Mouse (Mus musculus): ENCODE results near the gene Ppp4r4. TPM values are rescaled to one million over a fixed set of nuclear protein-coding genes. Genes with fewer than 3 reads are reported as not detected.

The Ppp4r4 gene
- polyA plus RNA-seq, 1 experiment from 2014 or later: 4.1 TPM

DNA sequence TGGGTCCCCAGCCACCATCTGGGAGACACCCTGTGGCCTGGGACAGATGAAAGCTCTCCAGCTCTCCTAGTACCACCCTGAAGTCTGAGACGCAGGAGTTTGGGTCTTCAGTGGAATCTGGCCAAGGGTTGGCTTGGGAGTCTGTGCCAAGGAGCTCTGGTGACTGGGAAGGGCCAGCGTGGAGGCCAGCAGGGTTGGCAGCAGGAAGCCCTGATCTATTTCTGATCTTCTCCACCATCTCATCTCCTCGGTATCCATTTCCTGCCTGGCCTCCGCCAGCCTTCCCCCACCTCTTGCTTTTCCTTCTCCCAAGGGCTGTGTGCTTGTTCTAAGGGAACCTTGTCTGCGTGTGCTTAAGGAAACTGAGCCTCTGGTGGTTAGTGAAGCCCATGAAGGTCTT lies 33.3 kb upstream of the Ppp4r4 start:
- Histone ChIP-seq H3K27ac (ENCODE audit: low read depth, low read length) (no peak overlapping the region), H3K9me3 (ENCODE audit: control insufficient read depth, low read length) (no peaks in the 10 kb centered on the region), H3K4me2 (ENCODE audit: low read length) (no peak overlapping the region), H3K4me1 (ENCODE audit: control insufficient read depth, insufficient read depth, low read depth, low read length) (no peaks in the 10 kb centered on the region), H3K4me3 (ENCODE audit: low read length) (no peak overlapping the region), H3K36me3 (ENCODE audit: control insufficient read depth, insufficient read depth, low read length) (no peaks in the 10 kb centered on the region), H3K9ac (ENCODE audit: low read depth, low read length) (no peak overlapping the region), H3K27me3 (replicated peaks; ENCODE audit: control insufficient read depth, insufficient read depth, low read length) (no peaks in the 10 kb centered on the region)
- WGBS: 70% methylated on average over 5 of the region's 5 CpGs
- no peak for ATAC-seq

DNA sequence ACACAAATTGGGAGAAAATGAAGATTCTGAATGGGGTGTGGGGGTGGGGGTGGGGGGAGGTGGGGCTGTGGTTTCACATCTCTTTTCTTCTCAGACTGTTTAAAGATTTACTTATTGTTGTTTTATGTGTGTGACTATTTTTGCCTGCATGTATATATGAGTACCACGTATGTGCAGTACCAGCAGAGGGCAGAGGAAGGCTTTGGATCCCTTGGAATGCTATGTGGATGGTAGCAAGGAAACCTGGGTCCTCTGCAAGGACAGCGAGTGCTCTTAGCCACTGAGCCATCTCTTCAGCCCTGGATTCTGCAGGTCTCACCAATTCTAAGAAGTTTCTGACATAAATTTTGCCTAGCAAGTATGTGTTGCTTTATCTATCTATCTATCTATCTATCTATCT lies 32.8 kb upstream of the Ppp4r4 start:
- WGBS: 79% methylated on average over 2 of the region's 2 CpGs
- ATAC-seq: no peak
- Histone ChIP-seq H3K9ac (ENCODE audit: low read depth, low read length) (no peak overlapping the region), H3K4me3 (ENCODE audit: low read length) (no peak overlapping the region), H3K9me3 (ENCODE audit: control insufficient read depth, low read length) (no peaks in the 10 kb centered on the region), H3K4me1 (ENCODE audit: control insufficient read depth, insufficient read depth, low read depth, low read length) (no peaks in the 10 kb centered on the region), H3K36me3 (ENCODE audit: control insufficient read depth, insufficient read depth, low read length) (no peaks in the 10 kb centered on the region), H3K27ac (ENCODE audit: low read depth, low read length) (no peak overlapping the region), H3K4me2 (ENCODE audit: low read length) (no peak overlapping the region), H3K27me3 (replicated peaks; ENCODE audit: control insufficient read depth, insufficient read depth, low read length) (no peaks in the 10 kb centered on the region)

DNA sequence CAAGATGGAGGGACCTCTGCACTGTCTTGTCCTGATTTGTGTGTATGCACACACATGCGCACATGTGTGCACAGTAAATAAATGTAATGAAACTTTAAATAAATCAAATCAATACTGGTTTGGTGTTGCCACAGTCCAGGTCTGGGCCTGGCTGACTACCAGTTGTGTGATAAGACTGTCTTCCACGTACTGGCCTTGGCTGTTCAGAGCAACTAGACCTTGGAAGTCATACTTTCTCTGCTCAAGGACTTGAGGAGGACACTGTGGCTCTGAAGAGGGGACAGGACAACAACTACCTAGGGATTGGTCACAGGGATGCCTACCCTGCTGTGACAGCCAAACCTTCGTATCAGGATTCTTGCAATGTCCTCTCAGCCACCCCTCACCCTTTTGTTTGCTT lies 28.8 kb upstream of the Ppp4r4 start:
- H3K4me3 ChIP-seq (ENCODE audit: low read length): no peak overlapping the region
- no peaks in the 10 kb centered on the region for H3K36me3 ChIP-seq (ENCODE audit: control insufficient read depth, insufficient read depth, low read length)
- no peak for ATAC-seq
- H3K27me3 ChIP-seq (replicated peaks; ENCODE audit: control insufficient read depth, insufficient read depth, low read length): no peaks in the 10 kb centered on the region
- no peaks in the 10 kb centered on the region for H3K4me1 ChIP-seq (ENCODE audit: control insufficient read depth, insufficient read depth, low read depth, low read length)
- WGBS: 73% methylated on average over 3 of the region's 3 CpGs
- no peak overlapping the region for H3K9ac ChIP-seq (ENCODE audit: low read depth, low read length)
- no peak overlapping the region for H3K4me2 ChIP-seq (ENCODE audit: low read length)
- no peak overlapping the region for H3K27ac ChIP-seq (ENCODE audit: low read depth, low read length)
- no peaks in the 10 kb centered on the region for H3K9me3 ChIP-seq (ENCODE audit: control insufficient read depth, low read length)

DNA sequence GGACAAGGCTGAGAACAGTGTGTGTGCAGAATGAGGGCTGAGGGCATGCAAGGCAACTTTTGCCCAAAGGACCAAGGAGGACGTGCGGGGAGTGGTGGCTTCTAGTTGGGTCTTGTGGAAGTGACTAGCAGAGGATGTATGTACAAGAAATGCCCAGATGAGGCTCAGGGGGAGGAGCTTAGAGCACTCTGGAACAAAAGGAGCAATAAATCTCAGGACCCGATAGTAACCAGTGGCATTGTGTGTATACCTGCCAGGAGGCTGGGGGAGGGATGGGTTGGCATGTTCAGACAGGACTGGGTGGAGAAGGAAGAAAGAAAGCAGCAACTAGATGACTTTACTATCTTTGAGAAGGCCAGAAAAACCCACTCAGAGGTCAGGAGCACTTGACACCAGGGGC lies 27.7 kb upstream of the Ppp4r4 start:
- Histone ChIP-seq H3K4me3 (ENCODE audit: low read length) (no peak overlapping the region), H3K9me3 (ENCODE audit: control insufficient read depth, low read length) (no peaks in the 10 kb centered on the region), H3K36me3 (ENCODE audit: control insufficient read depth, insufficient read depth, low read length) (no peaks in the 10 kb centered on the region), H3K4me2 (ENCODE audit: low read length) (no peak overlapping the region), H3K27me3 (replicated peaks; ENCODE audit: control insufficient read depth, insufficient read depth, low read length) (no peaks in the 10 kb centered on the region), H3K27ac (ENCODE audit: low read depth, low read length) (no peak overlapping the region), H3K4me1 (ENCODE audit: control insufficient read depth, insufficient read depth, low read depth, low read length) (no peaks in the 10 kb centered on the region), H3K9ac (ENCODE audit: low read depth, low read length) (no peak overlapping the region)
- 83% methylated on average over 3 of the region's 3 CpGs for WGBS
- no peak for ATAC-seq

DNA sequence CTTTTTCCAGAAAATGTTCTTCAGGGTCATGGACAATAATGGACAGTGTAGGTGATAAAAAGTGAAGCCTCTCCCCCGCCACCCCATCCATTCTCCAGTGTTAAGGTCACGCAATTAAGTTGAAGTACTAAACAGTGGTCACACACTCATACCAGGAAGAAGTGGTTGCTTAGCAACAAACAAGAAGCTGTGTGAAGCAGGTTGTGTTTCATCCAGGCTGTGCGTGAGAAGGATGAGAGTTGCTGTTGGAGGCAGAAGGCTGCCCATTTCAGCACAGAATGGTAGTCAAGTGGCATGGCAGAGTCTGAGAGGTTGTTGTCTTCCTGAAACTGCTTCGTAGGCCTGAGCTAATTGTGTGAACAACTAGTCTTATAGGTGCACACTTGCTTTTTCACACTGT lies 23.7 kb upstream of the Ppp4r4 start:
- Histone ChIP-seq H3K36me3 (ENCODE audit: control insufficient read depth, insufficient read depth, low read length) (no peaks in the 10 kb centered on the region), H3K4me1 (ENCODE audit: control insufficient read depth, insufficient read depth, low read depth, low read length) (no peaks in the 10 kb centered on the region), H3K27me3 (replicated peaks; ENCODE audit: control insufficient read depth, insufficient read depth, low read length) (no peaks in the 10 kb centered on the region), H3K4me3 (ENCODE audit: low read length) (no peak overlapping the region), H3K4me2 (ENCODE audit: low read length) (no peak overlapping the region), H3K9ac (ENCODE audit: low read depth, low read length) (no peak overlapping the region), H3K27ac (ENCODE audit: low read depth, low read length) (no peak overlapping the region), H3K9me3 (ENCODE audit: control insufficient read depth, low read length) (no peaks in the 10 kb centered on the region)
- ATAC-seq: no peak; the same call in 1 of the 2 replicates
- WGBS: 53% methylated on average over 4 of the region's 4 CpGs

DNA sequence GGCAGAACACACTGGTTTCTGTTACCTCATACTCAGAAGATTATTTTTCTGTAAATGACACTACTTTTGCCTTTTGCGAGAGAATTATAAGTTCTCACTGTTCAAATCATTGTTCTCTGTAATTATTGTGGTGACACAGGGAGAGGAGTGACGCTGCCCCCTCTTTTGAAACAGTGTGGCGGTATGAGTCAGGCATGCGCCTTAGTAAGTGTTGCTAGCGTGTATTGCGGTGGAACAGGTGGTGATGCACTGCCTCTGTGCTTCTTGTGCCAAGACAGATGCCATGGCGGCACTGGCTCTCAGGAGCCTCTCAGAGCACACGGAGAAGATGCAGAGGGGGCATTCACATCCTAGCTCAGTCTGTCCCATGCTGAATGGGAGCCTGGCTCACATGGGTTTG lies 22.2 kb upstream of the Ppp4r4 start:
- Histone ChIP-seq H3K9ac (ENCODE audit: low read depth, low read length) (no peak overlapping the region), H3K4me1 (ENCODE audit: control insufficient read depth, insufficient read depth, low read depth, low read length) (no peaks in the 10 kb centered on the region; the same call in 1 of the 2 replicates), H3K4me3 (ENCODE audit: low read length) (no peak overlapping the region), H3K9me3 (ENCODE audit: control insufficient read depth, low read length) (no peaks in the 10 kb centered on the region), H3K27me3 (replicated peaks; ENCODE audit: control insufficient read depth, insufficient read depth, low read length) (no peaks in the 10 kb centered on the region), H3K36me3 (ENCODE audit: control insufficient read depth, insufficient read depth, low read length) (no peaks in the 10 kb centered on the region), H3K27ac (ENCODE audit: low read depth, low read length) (no peak overlapping the region), H3K4me2 (ENCODE audit: low read length) (no peak overlapping the region)
- ATAC-seq: no peak
- WGBS: 86% methylated on average over 8 of the region's 8 CpGs

DNA sequence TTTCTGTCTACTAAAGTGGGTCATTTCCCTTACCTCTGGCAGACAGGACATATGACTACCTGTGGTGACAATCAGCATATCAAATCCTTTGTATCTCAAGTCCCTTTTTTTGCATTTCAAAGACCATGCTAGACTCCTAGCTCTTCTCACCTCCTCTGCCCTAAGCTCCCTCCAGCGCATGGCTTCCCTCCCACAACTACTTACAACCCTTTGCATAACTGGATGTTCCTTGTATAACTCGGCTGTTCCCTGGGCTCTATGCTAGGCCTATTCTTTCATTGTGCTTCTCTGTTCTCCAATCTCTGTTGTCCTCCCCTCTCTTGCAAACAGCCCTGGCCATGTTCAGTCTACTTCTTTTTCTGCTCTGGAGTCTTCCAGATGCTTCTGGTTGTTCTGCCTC lies 20.5 kb upstream of the Ppp4r4 start:
- Histone ChIP-seq H3K9ac (ENCODE audit: low read depth, low read length) (no peak overlapping the region), H3K27ac (ENCODE audit: low read depth, low read length) (no peak overlapping the region), H3K27me3 (replicated peaks; ENCODE audit: control insufficient read depth, insufficient read depth, low read length) (no peaks in the 10 kb centered on the region), H3K4me1 (ENCODE audit: control insufficient read depth, insufficient read depth, low read depth, low read length) (no peaks in the 10 kb centered on the region; the same call in 1 of the 2 replicates), H3K4me3 (ENCODE audit: low read length) (no peak overlapping the region), H3K9me3 (ENCODE audit: control insufficient read depth, low read length) (no peaks in the 10 kb centered on the region), H3K4me2 (ENCODE audit: low read length) (no peak overlapping the region), H3K36me3 (ENCODE audit: control insufficient read depth, insufficient read depth, low read length) (no peaks in the 10 kb centered on the region)
- ATAC-seq: no peak
- 58% methylated on average over 2 of the region's 2 CpGs for WGBS

DNA sequence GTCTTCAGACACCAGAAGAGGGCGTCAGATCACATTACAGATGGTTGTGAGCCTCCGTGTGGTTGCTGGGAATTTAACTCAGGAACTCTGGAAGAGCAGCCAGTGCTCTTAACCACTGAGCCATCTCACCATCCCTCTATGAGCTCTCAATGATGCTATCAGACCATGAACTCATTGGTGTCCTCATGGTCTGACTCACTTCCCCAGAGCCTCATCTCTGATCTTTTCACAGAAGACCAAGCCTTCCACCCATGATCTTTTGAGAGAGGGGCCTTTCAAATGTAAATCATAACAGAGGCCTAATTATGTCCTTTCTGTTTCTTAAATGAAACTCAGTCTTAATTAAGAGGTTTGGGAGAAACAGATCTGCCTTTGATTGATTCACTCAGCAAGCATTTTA lies 19.0 kb upstream of the Ppp4r4 start:
- Histone ChIP-seq H3K4me3 (ENCODE audit: low read length) (no peak overlapping the region), H3K27ac (ENCODE audit: low read depth, low read length) (no peak overlapping the region), H3K4me1 (ENCODE audit: control insufficient read depth, insufficient read depth, low read depth, low read length) (no peaks in the 10 kb centered on the region; the same call in 1 of the 2 replicates), H3K27me3 (replicated peaks; ENCODE audit: control insufficient read depth, insufficient read depth, low read length) (no peaks in the 10 kb centered on the region), H3K36me3 (ENCODE audit: control insufficient read depth, insufficient read depth, low read length) (no peaks in the 10 kb centered on the region), H3K9me3 (ENCODE audit: control insufficient read depth, low read length) (no peaks in the 10 kb centered on the region), H3K4me2 (ENCODE audit: low read length) (no peak overlapping the region), H3K9ac (ENCODE audit: low read depth, low read length) (no peak overlapping the region)
- ATAC-seq: no peak
- 68% methylated on average over 2 of the region's 2 CpGs for WGBS

DNA sequence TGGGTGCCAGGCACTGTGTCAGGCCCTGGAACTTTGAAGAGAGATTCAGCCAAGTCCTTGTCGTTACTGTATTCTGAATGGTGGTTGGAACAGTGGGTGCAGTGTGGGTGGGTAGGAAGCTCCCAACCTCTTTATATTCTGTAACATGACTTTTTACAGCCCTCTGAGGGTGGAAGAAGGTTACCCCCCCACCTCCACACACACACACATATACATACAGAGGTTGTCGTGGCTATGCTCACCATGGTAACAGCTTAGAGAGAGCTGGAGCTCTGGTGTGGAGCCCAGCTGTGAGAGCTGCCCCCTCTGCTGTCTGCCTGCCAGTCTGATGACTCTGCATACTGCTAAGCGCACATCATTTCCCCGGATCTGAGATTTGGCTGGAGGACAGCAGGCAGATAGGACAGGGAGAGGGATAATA lies 18.6 kb upstream of the Ppp4r4 start:
- ATAC-seq: peak; percentile 92
- no peak overlapping the region for H3K27ac ChIP-seq (ENCODE audit: low read depth, low read length)
- no peak overlapping the region for H3K4me2 ChIP-seq (ENCODE audit: low read length)
- no peaks in the 10 kb centered on the region for H3K27me3 ChIP-seq (replicated peaks; ENCODE audit: control insufficient read depth, insufficient read depth, low read length)
- 14% methylated on average over 4 of the region's 4 CpGs for WGBS
- H3K4me3 ChIP-seq (ENCODE audit: low read length): no peak overlapping the region
- H3K4me1 ChIP-seq (ENCODE audit: control insufficient read depth, insufficient read depth, low read depth, low read length): no peaks in the 10 kb centered on the region; the same call in 1 of the 2 replicates
- H3K9ac ChIP-seq (ENCODE audit: low read depth, low read length): no peak overlapping the region
- no peaks in the 10 kb centered on the region for H3K36me3 ChIP-seq (ENCODE audit: control insufficient read depth, insufficient read depth, low read length)
- no peaks in the 10 kb centered on the region for H3K9me3 ChIP-seq (ENCODE audit: control insufficient read depth, low read length)

DNA sequence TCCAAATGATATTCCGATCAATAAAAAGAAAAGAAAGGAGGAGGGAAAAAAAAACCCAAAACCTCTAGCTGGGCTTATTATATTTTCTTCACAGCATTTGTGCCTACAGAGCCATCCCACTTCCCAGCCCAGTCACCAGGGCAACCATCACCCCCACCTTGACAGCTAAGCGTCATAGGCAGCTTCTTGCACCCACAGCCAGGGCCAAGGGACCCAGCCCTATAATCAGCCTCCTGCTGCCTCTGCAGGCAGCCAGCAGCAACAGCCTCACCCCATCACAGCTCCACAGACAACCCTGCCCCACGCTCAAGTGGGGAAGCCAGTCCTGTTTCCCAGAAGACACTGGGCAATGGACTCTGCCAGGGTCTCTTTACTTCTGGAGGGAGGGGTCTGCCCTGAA lies 17.7 kb upstream of the Ppp4r4 start:
- ATAC-seq: no peak
- H3K27me3 ChIP-seq (replicated peaks; ENCODE audit: control insufficient read depth, insufficient read depth, low read length): no peaks in the 10 kb centered on the region
- H3K4me1 ChIP-seq (ENCODE audit: control insufficient read depth, insufficient read depth, low read depth, low read length): no peaks in the 10 kb centered on the region; the same call in 1 of the 2 replicates
- H3K27ac ChIP-seq (ENCODE audit: low read depth, low read length): no peak overlapping the region
- H3K9ac ChIP-seq (ENCODE audit: low read depth, low read length): no peak overlapping the region
- H3K9me3 ChIP-seq (ENCODE audit: control insufficient read depth, low read length): no peaks in the 10 kb centered on the region
- H3K36me3 ChIP-seq (ENCODE audit: control insufficient read depth, insufficient read depth, low read length): no peaks in the 10 kb centered on the region
- no peak overlapping the region for H3K4me3 ChIP-seq (ENCODE audit: low read length)
- 59% methylated on average over 3 of the region's 3 CpGs for WGBS
- no peak overlapping the region for H3K4me2 ChIP-seq (ENCODE audit: low read length)
